Mouse (Mus musculus): ENCODE measurements around the gene Dhps. TPM values are rescaled to one million over a fixed set of nuclear protein-coding genes. Genes with fewer than 3 reads are reported as not detected.
"Not testable (repeated sequence)": the region's sequence is repeated elsewhere in the genome, so short reads cannot be mapped to it uniquely, and the experiment has no call there.

The Dhps gene
- total and polyA plus RNA-seq, 3 experiments: 26.0 to 68.6 (median 28.3) TPM

DNA sequence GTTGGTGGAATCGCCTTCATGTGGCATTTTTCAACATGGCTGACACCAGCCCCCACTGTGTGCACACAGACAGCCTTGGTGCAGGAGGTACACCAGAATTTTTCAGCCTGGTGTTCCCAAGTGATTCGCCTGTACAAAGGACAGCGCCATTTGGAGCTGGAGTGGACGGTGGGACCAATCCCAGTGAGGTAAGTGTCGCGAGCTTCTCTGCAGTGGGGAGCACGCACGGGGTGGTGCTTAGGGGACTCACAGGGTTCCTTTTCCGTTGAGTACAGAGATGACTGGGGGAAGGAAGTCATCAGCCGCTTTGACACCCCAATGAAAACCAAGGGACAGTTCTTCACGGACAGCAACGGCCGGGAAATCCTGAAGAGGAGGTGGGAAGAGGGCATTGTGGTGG is 23.5 kb downstream of the Dhps start:
- DNase-seq: no peak

- no peak for DNase-seq
These were observed 24.0 kb downstream of the Dhps start for GRCm38 (mm10) chr8:85095566-85095965.

DNA sequence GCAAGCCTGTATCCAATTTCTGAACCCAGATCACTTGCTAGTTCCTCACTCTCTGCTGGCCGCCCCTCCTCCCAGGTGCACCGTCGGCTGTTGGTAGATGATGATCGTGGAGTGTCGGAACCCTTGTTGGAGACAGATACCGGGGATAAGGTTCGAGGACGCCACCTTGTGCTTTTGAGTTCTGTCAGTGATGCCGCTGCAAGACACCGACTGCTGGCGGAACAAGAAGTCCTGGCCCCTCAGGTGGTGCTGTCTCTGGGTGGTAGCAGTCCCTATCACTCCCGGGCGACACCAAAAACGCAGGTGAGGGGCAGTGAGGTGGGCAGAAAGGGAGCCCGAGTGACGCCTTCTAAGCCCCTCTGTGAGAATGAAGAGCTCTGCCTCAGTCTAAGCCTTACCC is 24.6 kb downstream of the Dhps start:
- no peak for DNase-seq

DNA sequence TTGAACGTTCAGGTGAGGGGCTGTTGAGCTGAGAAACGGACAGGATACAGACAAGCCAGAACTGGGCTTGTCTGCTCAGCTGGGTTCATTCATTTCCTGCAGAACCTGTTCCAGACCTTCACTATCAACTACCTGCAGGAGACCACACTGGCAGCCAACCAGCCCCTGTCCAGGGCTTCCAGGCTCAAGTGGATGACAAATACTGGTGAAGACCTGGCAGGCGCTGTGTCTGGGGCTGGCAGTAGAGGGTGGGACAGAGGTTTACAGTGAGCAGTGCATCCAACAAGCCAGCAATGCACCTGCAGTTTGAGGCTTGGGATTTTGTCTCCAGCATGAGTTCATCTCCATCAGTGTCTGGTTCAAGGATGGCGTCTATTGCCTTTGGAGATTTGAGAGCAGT is 25.3 kb downstream of the Dhps start:
- DNase-seq: no peak

GRCm38 (mm10) chr8:85100076-85100665 is 28.6 kb downstream of the Dhps start:
- no peak for DNase-seq

GRCm38 (mm10) chr8:85113241-85113640 is 41.7 kb downstream of the Dhps start:
- DNase-seq: no peak

GRCm38 (mm10) chr8:85115501-85115900 is 43.9 kb downstream of the Dhps start:
- DNase-seq: no peak

GRCm38 (mm10) chr8:85116984-85117383 is 45.4 kb downstream of the Dhps start:
- no peak for DNase-seq

DNA sequence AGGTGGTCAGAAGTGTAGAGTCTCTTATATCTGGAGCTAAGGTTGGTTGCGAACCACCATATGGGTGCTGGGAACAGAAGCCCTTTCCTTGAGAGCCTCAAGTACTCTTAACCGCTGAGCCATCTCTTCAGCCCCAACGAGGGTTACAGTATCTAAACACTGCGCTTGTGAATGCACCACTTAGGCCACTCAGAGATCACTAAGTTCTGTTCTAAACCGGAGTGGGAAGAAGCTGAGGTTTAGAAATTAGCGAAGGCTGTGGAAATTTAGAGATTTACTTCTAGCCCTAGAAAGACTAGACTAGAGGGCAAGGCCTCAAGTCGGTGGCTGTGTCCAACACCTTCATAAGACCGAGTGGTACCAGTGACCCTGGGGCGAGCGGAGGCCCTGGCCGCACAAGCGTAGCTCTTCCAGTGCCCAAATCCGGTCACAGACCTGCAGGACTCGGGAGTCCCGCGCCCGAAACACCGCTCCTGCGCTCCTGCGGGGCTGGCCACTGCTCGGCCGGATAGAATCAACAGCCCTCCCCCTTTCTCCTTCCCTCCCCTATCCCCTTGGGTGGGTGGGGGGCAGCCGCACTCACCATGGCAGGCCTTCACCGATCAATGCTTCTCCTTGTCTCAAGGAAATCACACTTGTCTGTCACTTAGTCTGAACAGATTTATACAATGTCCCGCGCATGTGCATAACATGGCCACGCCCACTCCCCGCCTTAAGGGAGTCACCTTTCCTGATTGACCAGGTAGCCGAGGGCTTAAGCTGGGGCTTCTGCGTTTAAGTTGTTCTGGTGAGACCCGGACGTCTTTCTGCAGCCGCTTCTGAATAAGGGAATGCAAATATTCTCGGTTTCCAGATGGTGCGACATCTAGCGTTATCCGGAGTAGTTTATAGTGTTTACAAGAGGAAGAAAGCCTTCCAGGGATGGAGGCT is 47.8 kb downstream of the Dhps start:
- DNase-seq: peak; percentile 87

- not testable (repeated sequence) for DNase-seq
These were observed 48.7 kb downstream of the Dhps start for GRCm38 (mm10) chr8:85120251-85120650.

GRCm38 (mm10) chr8:85122995-85123394 is 51.4 kb downstream of the Dhps start, which contains the start of gene Zfp791:
Gene Zfp791, minus strand, starts transcription at chr8:85123095.
- DNase-seq: no peak

DNA sequence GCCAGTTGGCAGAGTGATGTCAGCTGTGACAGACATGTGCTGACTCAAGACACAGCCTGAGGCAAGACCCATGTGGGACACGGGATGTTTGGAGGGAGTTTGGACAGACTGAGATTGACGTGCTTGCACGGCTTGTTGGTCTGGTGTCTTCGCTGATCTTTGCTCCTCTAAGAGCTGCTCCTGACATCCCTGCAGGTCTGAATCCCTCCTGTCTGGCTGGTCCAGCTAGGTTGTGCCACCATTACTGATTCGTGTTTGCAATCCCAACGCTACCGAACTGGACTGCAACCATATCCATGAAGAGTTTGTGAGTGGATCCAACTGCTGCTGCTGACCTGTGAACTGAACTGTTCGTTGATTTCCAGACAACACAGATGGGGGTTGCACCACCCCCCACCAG is 52.1 kb downstream of the Dhps start:
- no peak for DNase-seq

Small RNA genes lying within 50 kb of the gene (microRNA-seq; reads per million reads assigned to microRNA genes)
- gene Gm23388: 0 to 0.88 reads per million in 2 experiments
- gene Mir7070: 0 to 0.83 reads per million in 2 experiments

Other genes with a start within 250 kb of the Dhps start
- gene Dand5, start 248.9 kb upstream of the Dhps start, total RNA-seq (2021): 10 to 100 TPM; 11.5 to 12.2 TPM
- gene Dand5, start 248.9 kb upstream of the Dhps start, polyA plus RNA-seq (2012; rRNA removed): 5.1 and 7.0 TPM in 2 replicates
- gene Gadd45gip1, start 240.2 kb upstream of the Dhps start, total RNA-seq (2021): 10 to 100 TPM; 72.6 to 74.9 TPM
- 141 and 196 TPM in 2 replicates for gene Gadd45gip1, start 240.2 kb upstream of the Dhps start, polyA plus RNA-seq (2012; rRNA removed)
- gene Rad23a, start 231.1 kb upstream of the Dhps start, total RNA-seq (2021): 100 to 1,000 TPM; 122 to 141 TPM
- gene Rad23a, start 231.1 kb upstream of the Dhps start, polyA plus RNA-seq (2012; rRNA removed): 128 and 131 TPM in 2 replicates
- gene Calr, start 224.8 kb upstream of the Dhps start, total RNA-seq (2021): 100 to 1,000 TPM; 684 to 730 TPM
- gene Calr, start 224.8 kb upstream of the Dhps start, polyA plus RNA-seq (2012; rRNA removed): 88.2 and 91.2 TPM in 2 replicates
- gene Farsa, start 214.8 kb upstream of the Dhps start, total RNA-seq (2021): 10 to 100 TPM; 61.6 to 69.3 TPM
- 45.3 and 51.4 TPM in 2 replicates for gene Farsa, start 214.8 kb upstream of the Dhps start, polyA plus RNA-seq (2012; rRNA removed)
- 1 to 10 TPM; 8.0 to 8.7 TPM for gene Syce2, start 199.6 kb upstream of the Dhps start, total RNA-seq (2021)
- 0.80 and 2.1 TPM in 2 replicates for gene Syce2, start 199.6 kb upstream of the Dhps start, polyA plus RNA-seq (2012; rRNA removed)
- 10 to 100 TPM; 50.1 to 59.0 TPM for gene Gcdh, start 177.8 kb upstream of the Dhps start, total RNA-seq (2021)
- gene Gcdh, start 177.8 kb upstream of the Dhps start, polyA plus RNA-seq (2012; rRNA removed): 652 and 657 TPM in 2 replicates
- gene Klf1, start 169.8 kb upstream of the Dhps start, total RNA-seq (2021): under 1 TPM; 0.17 to 0.23 TPM
- 0.41 and 0.61 TPM in 2 replicates for gene Klf1, start 169.8 kb upstream of the Dhps start, polyA plus RNA-seq (2012; rRNA removed)
- gene Dnase2a, start 163.2 kb upstream of the Dhps start, total RNA-seq (2021): 10 to 100 TPM; 10.9 to 17.5 TPM
- 12.1 and 13.3 TPM in 2 replicates for gene Dnase2a, start 163.2 kb upstream of the Dhps start, polyA plus RNA-seq (2012; rRNA removed)
- gene Mast1, start 134.4 kb upstream of the Dhps start, total RNA-seq (2021): 1 to 10 TPM; 1.5 to 2.8 TPM
- 3.7 and 4.4 TPM in 2 replicates for gene Mast1, start 134.4 kb upstream of the Dhps start, polyA plus RNA-seq (2012; rRNA removed)
- gene Rtbdn, start 124.8 kb upstream of the Dhps start, total RNA-seq (2021): not detected
- 0.25 and 0.34 TPM in 2 replicates for gene Rtbdn, start 124.8 kb upstream of the Dhps start, polyA plus RNA-seq (2012; rRNA removed)
- 1 to 10 TPM; 2.1 to 2.4 TPM for gene Gm49661, start 102.3 kb upstream of the Dhps start, total RNA-seq (2021)
- gene Gm49661, start 102.3 kb upstream of the Dhps start, polyA plus RNA-seq (2012; rRNA removed): 2.1 TPM in 1 of 2 replicates, not detected in the other
- 100 to 1,000 TPM; 671 to 700 TPM for gene Prdx2, start 102.2 kb upstream of the Dhps start, total RNA-seq (2021)
- 181 and 240 TPM in 2 replicates for gene Prdx2, start 102.2 kb upstream of the Dhps start, polyA plus RNA-seq (2012; rRNA removed)
- 100 to 1,000 TPM in 1 of 2 experiments, 10 to 100 TPM in 1; 87.7 to 112 TPM for gene Rnaseh2a, start 102.0 kb upstream of the Dhps start, total RNA-seq (2021)
- gene Rnaseh2a, start 102.0 kb upstream of the Dhps start, polyA plus RNA-seq (2012; rRNA removed): 61.7 and 76.6 TPM in 2 replicates
- 10 to 100 TPM; 37.0 to 90.7 TPM for gene Junb, start 93.0 kb upstream of the Dhps start, total RNA-seq (2021)
- 78.9 and 91.4 TPM in 2 replicates for gene Junb, start 93.0 kb upstream of the Dhps start, polyA plus RNA-seq (2012; rRNA removed)
- gene Hook2, start 81.2 kb upstream of the Dhps start, total RNA-seq (2021): 1 to 10 TPM; 6.1 to 6.2 TPM
- gene Hook2, start 81.2 kb upstream of the Dhps start, polyA plus RNA-seq (2012; rRNA removed): 6.5 and 6.7 TPM in 2 replicates
- gene Best2, start 57.2 kb upstream of the Dhps start, total RNA-seq (2021): not detected
- gene Best2, start 57.2 kb upstream of the Dhps start, polyA plus RNA-seq (2012; rRNA removed): 0.18 TPM in 1 of 2 replicates, not detected in the other
- 100 to 1,000 TPM; 106 TPM for gene Asna1, start 46.5 kb upstream of the Dhps start, total RNA-seq (2021)
- gene Asna1, start 46.5 kb upstream of the Dhps start, polyA plus RNA-seq (2012; rRNA removed): 89.4 and 104 TPM in 2 replicates
- gene Trir, start 44.9 kb upstream of the Dhps start, total RNA-seq (2021): 100 to 1,000 TPM; 160 to 184 TPM
- 64.2 and 67.6 TPM in 2 replicates for gene Trir, start 44.9 kb upstream of the Dhps start, polyA plus RNA-seq (2012; rRNA removed)
- 100 to 1,000 TPM in 1 of 2 experiments, 10 to 100 TPM in 1; 68.3 to 101 TPM for gene Tnpo2, start 34.8 kb upstream of the Dhps start, total RNA-seq (2021)
- gene Tnpo2, start 34.8 kb upstream of the Dhps start, polyA plus RNA-seq (2012; rRNA removed): 44.7 and 54.1 TPM in 2 replicates
- 10 to 100 TPM; 12.3 to 13.5 TPM for gene Fbxw9, start 11.7 kb upstream of the Dhps start, total RNA-seq (2021)
- gene Fbxw9, start 11.7 kb upstream of the Dhps start, polyA plus RNA-seq (2012; rRNA removed): 55.8 and 56.2 TPM in 2 replicates
- not detected for gene Gm5741, start 3.8 kb upstream of the Dhps start, total RNA-seq (2021)
- not detected in 2 replicates for gene Gm5741, start 3.8 kb upstream of the Dhps start, polyA plus RNA-seq (2012; rRNA removed)
- 10 to 100 TPM; 77.5 to 90.1 TPM for gene Wdr83os, start 9.0 kb downstream of the Dhps start, total RNA-seq (2021)
- gene Wdr83os, start 9.0 kb downstream of the Dhps start, polyA plus RNA-seq (2012; rRNA removed): 104 and 142 TPM in 2 replicates
- gene Wdr83, start 9.5 kb downstream of the Dhps start, total RNA-seq (2021): 10 to 100 TPM; 17.4 to 24.9 TPM
- 15.3 and 17.4 TPM in 2 replicates for gene Wdr83, start 9.5 kb downstream of the Dhps start, polyA plus RNA-seq (2012; rRNA removed)
- gene Man2b1, start 11.5 kb downstream of the Dhps start, total RNA-seq (2021): 10 to 100 TPM; 34.0 to 52.7 TPM
- gene Man2b1, start 11.5 kb downstream of the Dhps start, polyA plus RNA-seq (2012; rRNA removed): 36.1 and 46.0 TPM in 2 replicates
- 1 to 10 TPM; 1.6 to 2.0 TPM for gene Zfp791, start 51.3 kb downstream of the Dhps start, total RNA-seq (2021)
- 0.08 and 0.25 TPM in 2 replicates for gene Zfp791, start 51.3 kb downstream of the Dhps start, polyA plus RNA-seq (2012; rRNA removed)
- not detected for gene Cks1brt, start 80.2 kb downstream of the Dhps start, total RNA-seq (2021)
- not detected in 2 replicates for gene Cks1brt, start 80.2 kb downstream of the Dhps start, polyA plus RNA-seq (2012; rRNA removed)
- not detected for gene Olfr371, start 154.2 kb downstream of the Dhps start, total RNA-seq (2021)
- gene Olfr371, start 154.2 kb downstream of the Dhps start, polyA plus RNA-seq (2012; rRNA removed): not detected in 2 replicates
- 10 to 100 TPM; 13.6 to 17.2 TPM for gene Orc6, start 227.9 kb downstream of the Dhps start, total RNA-seq (2021)
- 4.0 and 4.4 TPM in 2 replicates for gene Orc6, start 227.9 kb downstream of the Dhps start, polyA plus RNA-seq (2012; rRNA removed)
- 100 to 1,000 TPM in 1 of 2 experiments, 10 to 100 TPM in 1; 90.1 to 101 TPM for gene Vps35, start 228.0 kb downstream of the Dhps start, total RNA-seq (2021)
- gene Vps35, start 228.0 kb downstream of the Dhps start, polyA plus RNA-seq (2012; rRNA removed): 3.7 and 4.3 TPM in 2 replicates